Mouse (Mus musculus) central nervous system, embryonic 18 days (tissue): Measurements from ENCODE around the gene Stim2. TPM values are rescaled to one million over a fixed set of nuclear protein-coding genes. Genes with fewer than 3 reads are reported as not detected.

Experiments used
- polyA plus RNA-seq: library from polyadenylated mRNA; depleted of rRNA; stranded (reverse); fragments of >200 nt; gene quantifications from 2 replicates; pipeline ENCODE4 v1.2.3, GENCODE M21; 2012; rRNA removed

Stim2 gene
- polyA plus RNA-seq, result 16.0 and 18.2 TPM in 2 replicates

DNA sequence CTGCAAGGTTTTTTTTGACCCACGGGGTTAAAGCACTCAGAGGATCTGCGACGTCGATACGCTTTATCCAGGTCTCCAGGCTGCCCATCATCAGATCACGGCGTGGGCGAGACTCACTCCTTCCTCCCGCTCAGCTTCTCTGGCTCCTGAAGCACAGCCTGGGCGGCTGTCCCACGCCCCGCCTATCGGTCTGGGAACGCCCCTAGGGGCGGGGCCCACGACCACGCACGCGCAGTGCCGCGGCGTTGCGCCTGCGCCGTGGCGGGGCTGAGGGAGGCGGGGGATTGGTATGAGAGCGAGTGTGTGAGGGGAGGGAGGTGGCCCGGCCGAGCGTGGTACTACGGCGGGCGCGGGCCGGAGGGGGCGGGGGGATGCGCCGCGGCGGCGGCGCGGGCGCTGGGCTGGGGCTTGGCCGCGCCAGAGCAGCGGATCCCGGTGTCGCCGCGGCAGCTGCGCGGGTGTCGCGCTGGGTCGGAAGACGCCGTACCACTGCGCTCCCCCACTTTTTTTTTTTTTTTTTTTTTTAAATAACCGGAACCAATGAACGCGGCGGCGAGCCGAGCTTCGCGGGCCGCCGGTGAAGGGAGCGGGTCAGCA, at the start of gene Stim2:
Gene Stim2, plus strand, starts transcription at position 354 of the 597 bp plus-strand sequence.

Other genes with a start within 250 kb of the Stim2 start
- 68.7 and 69.4 TPM in 2 replicates for gene Tbc1d19, start 188.9 kb upstream of the Stim2 start, polyA plus RNA-seq